Mouse (Mus musculus) hindbrain, embryonic 15.5 days (tissue): ENCODE data around the gene Ppp2r5d. TPM values are rescaled to one million over a fixed set of nuclear protein-coding genes. Genes with fewer than 3 reads are reported as not detected.

ENCODE experiments used
- ATAC-seq: fragments of 200-750 bp; cut with Nextera tagmentation; 2 replicates; pipeline ENCODE4 v1.8.0; 2017; ENCODE audit warnings: low read depth, moderate number of reproducible peaks, moderate TSS enrichment; ENCODE audit not compliant: low FRiP score
- H3K27ac ChIP-seq: fragments of 300-500 bp; sonication (generic); replicated peaks from 2 replicates; pipeline ENCODE4 v1.5.1; 2015; ENCODE audit warnings: mild to moderate bottlenecking, inconsistent platforms
- H3K27me3 ChIP-seq: fragments of 300-500 bp; sonication (generic); 2 replicates; pipeline ENCODE4 v1.6.1; 2015; ENCODE audit warnings: control low read depth, inconsistent platforms
- H3K36me3 ChIP-seq: fragments of 300-500 bp; sonication (generic); 2 replicates; pipeline ENCODE4 v1.6.1; 2015; ENCODE audit warnings: control low read depth, inconsistent platforms
- H3K4me1 ChIP-seq: fragments of 300-500 bp; sonication (generic); replicated peaks from 2 replicates; pipeline ENCODE4 v1.6.1; 2015; ENCODE audit warnings: control low read depth, inconsistent platforms
- H3K4me2 ChIP-seq: fragments of 300-500 bp; sonication (generic); 2 replicates; pipeline ENCODE4 v1.6.1; 2015; ENCODE audit warnings: moderate library complexity, mild to moderate bottlenecking, inconsistent platforms
- H3K4me3 ChIP-seq: fragments of 300-500 bp; sonication (generic); 2 replicates; pipeline ENCODE4 v1.5.1; 2015; ENCODE audit warnings: mild to moderate bottlenecking, inconsistent platforms
- H3K9ac ChIP-seq: fragments of 300-500 bp; sonication (generic); 2 replicates; pipeline ENCODE4 v1.6.1; 2015; ENCODE audit warnings: inconsistent platforms
- H3K9me3 ChIP-seq: fragments of 300-500 bp; sonication (generic); 2 replicates; pipeline ENCODE4 v1.6.1; 2016; ENCODE audit warnings: control low read depth, inconsistent platforms
- WGBS: fragments of 180-500 bp; shearing (Covaris S2); methylation state at CpG from one replicate; pipeline ENCODE4 v1.1.7; 2015; 5-methylcytosine and 5-hydroxymethylcytosine counted together
- polyA plus RNA-seq: library from polyadenylated mRNA; unstranded; fragments of >200 nt; fragmentation: Nextera tagmentation; extraction: Ambion mirVana; gene quantifications from 2 replicates; pipeline ENCODE4 v1.2.1, GENCODE M21; 2015

Gene Ppp2r5d
- polyA plus RNA-seq, 1 experiment from 2014 or later = 109 TPM

GRCm38 (mm10) chr17:46649811-46650210 is 55.1 kb downstream of the Ppp2r5d start:
- no peaks in the 10 kb centered on the region for H3K27me3 ChIP-seq
- peaks cover 50% of the 10 kb centered on the region for H3K4me1 ChIP-seq
- 31% methylated on average over 15 of the region's 15 CpGs for WGBS

GRCm38 (mm10) chr17:46648436-46648835 is 56.5 kb downstream of the Ppp2r5d start:
- no peaks in the 10 kb centered on the region for H3K9me3 ChIP-seq
- peaks cover 15% of the 10 kb centered on the region for H3K36me3 ChIP-seq
- peaks cover 58% of the 10 kb centered on the region for H3K4me1 ChIP-seq
- no peak for ATAC-seq
- no peak overlapping the region for H3K4me3 ChIP-seq
- H3K4me2 ChIP-seq = no peak overlapping the region
- H3K27me3 ChIP-seq = no peaks in the 10 kb centered on the region
- no peak overlapping the region for H3K9ac ChIP-seq
- WGBS = 93% methylated on average over 9 of the region's 9 CpGs
- no peak overlapping the region for H3K27ac ChIP-seq

More at GRCm38 (mm10) chr17:46649811-46650210, 55.1 kb downstream of the Ppp2r5d start:
- Histone ChIP-seq H3K4me2 (peak overlapping the region; percentile 90), H3K4me3 (peak overlapping the region; percentile 57), H3K27ac (peak overlapping the region; percentile 95), H3K9me3 (no peaks in the 10 kb centered on the region), H3K36me3 (peaks cover 29% of the 10 kb centered on the region), H3K9ac (peak overlapping the region; percentile 86)
- ATAC-seq = no peak

DNA sequence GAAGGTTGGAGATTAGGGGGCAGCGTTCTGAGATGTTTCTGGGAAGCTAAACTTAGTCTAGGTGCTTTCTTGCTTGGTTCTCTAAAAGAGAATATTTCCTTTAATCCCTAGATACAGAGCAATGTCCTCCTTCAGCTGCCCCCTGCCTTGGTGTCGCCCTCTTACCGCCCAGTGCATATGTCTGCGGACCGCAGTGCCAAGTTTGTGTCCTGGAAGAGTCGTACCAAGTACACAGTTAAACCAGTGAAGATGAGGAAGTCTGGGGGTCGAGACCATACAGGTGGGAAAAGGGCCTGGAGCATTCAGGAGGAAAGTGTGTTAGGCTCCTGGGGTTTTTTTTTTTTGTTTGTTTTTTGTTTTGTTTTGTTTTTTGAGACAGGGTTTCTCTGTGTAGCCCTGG is 57.6 kb downstream of the Ppp2r5d start:
- Histone ChIP-seq H3K9me3 (no peaks in the 10 kb centered on the region), H3K27me3 (no peaks in the 10 kb centered on the region), H3K4me2 (no peak overlapping the region), H3K4me3 (no peak overlapping the region), H3K27ac (no peak overlapping the region), H3K4me1 (peaks cover 48% of the 10 kb centered on the region), H3K36me3 (0 out of 2 replicates have a peak, but pooled peaks cover 4% of the 10 kb centered on the region), H3K9ac (no peak overlapping the region)
- no peak for ATAC-seq
- 93% methylated on average over 7 of the region's 7 CpGs for WGBS

GRCm38 (mm10) chr17:46646322-46646662 is 58.6 kb downstream of the Ppp2r5d start:
- no peaks in the 10 kb centered on the region for H3K27me3 ChIP-seq
- WGBS = 0% methylated on average over 19 of the region's 19 CpGs

DNA sequence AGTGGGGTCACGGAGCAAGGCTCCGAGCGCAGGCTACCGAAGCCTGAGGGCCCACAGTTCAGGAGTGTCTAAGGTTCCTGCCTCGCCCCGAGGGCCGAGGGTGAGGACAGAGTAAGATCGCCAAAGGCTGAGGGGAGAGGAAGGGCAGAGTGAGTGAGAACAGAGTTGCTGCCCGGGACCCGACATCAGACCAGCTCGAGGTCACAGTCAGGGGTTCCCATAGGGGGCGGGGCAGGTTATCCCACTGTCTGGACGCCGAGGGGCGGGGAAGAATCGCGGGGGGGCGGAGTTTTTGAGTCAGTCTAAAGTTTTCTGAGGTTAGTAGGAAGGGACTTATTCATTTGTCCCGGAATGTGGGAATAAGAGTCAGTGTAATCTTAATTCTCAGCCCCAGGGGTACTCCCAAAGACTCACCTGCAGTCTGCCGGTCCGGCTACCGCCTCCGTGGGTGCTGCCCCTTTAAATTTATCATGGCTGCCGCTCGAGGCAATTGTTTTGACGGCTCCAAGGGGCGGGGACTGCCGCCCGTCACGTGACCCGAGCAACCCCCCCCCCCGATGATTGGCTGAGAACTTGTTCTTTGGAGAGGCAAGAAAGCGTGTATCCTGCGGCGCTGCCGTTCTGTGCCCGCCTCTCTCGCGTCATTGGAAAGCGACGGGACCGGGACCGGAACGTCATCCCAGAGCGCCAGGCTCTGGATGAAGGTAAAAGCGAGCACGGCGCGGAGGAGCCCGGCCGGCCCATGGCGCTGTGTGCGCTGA is 59.2 kb downstream of the Ppp2r5d start, which contains the start of the genes Klc4 and Mrpl2:
Gene Klc4, minus strand, starts transcription at position 462 of the 761 bp plus-strand sequence.
Gene Mrpl2, plus strand, starts transcription at position 669 of the 761 bp plus-strand sequence.
- peak; percentile 71 for ATAC-seq
- Histone ChIP-seq H3K4me1 (peaks cover 33% of the 10 kb centered on the region), H3K27ac (peak within 1 kb of the TSS; percentile 93), H3K4me2 (peak within 1 kb of the TSS; percentile 80), H3K9ac (peak within 1 kb of the TSS; percentile 80), H3K4me3 (peak within 1 kb of the TSS; percentile 72), H3K9me3 (no peaks in the 10 kb centered on the region), H3K36me3 (peaks cover 7% of the 10 kb centered on the region; the same call in 1 of the 2 replicates), H3K27me3 (no peaks in the 10 kb centered on the region)
- WGBS = under 1% methylated on average over 53 of the region's 53 CpGs

More at GRCm38 (mm10) chr17:46646322-46646662, 58.6 kb downstream of the Ppp2r5d start:
- Histone ChIP-seq H3K9me3 (no peaks in the 10 kb centered on the region), H3K4me2 (peak overlapping the region; percentile 72), H3K4me3 (peak overlapping the region; percentile 72), H3K9ac (peak overlapping the region; percentile 80), H3K36me3 (0 out of 2 replicates have a peak, but pooled peaks cover 4% of the 10 kb centered on the region), H3K27ac (peak overlapping the region; percentile 93), H3K4me1 (peaks cover 38% of the 10 kb centered on the region)
- ATAC-seq = peak; percentile 23; the same call in 1 of the 2 replicates

DNA sequence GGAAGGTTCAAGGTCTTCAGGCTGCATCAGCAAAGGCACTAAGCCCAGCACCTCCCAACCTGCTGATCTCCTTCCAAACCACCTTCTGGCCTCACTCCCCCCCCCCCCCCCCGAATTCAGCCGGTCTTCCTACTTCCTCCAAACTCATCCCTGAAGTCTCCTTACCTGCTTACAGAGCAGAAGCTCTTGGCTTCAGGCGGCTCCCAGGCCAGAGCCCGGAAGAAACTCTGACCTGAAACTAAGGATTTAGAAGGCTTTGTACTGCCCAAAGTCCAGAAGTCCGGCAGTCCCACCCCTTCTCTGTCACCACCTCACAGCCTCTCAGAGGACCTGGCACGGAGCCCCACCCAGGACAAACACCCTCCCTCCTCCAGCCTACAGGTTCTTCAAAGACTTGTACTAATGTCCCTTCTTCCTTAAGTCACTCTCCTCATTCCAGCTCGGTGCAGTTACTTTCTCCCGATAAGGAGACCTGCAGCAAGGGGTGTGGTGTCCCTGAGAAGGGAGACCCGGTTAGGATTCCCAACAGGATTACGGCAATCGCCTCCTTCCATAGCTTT is 59.9 kb downstream of the Ppp2r5d start:
- H3K9ac ChIP-seq = peak overlapping the region; percentile 68
- H3K27me3 ChIP-seq = no peaks in the 10 kb centered on the region
- H3K36me3 ChIP-seq = peaks cover 14% of the 10 kb centered on the region; the same call in 1 of the 2 replicates
- peak overlapping the region; percentile 80 for H3K4me2 ChIP-seq
- H3K9me3 ChIP-seq = no peaks in the 10 kb centered on the region
- peak overlapping the region; percentile 47 for H3K27ac ChIP-seq
- H3K4me1 ChIP-seq = peaks cover 33% of the 10 kb centered on the region
- WGBS = 11% methylated on average over 11 of the region's 11 CpGs
- H3K4me3 ChIP-seq = peak overlapping the region; percentile 72
- ATAC-seq = peak; percentile 13; the same call in 1 of the 2 replicates

DNA sequence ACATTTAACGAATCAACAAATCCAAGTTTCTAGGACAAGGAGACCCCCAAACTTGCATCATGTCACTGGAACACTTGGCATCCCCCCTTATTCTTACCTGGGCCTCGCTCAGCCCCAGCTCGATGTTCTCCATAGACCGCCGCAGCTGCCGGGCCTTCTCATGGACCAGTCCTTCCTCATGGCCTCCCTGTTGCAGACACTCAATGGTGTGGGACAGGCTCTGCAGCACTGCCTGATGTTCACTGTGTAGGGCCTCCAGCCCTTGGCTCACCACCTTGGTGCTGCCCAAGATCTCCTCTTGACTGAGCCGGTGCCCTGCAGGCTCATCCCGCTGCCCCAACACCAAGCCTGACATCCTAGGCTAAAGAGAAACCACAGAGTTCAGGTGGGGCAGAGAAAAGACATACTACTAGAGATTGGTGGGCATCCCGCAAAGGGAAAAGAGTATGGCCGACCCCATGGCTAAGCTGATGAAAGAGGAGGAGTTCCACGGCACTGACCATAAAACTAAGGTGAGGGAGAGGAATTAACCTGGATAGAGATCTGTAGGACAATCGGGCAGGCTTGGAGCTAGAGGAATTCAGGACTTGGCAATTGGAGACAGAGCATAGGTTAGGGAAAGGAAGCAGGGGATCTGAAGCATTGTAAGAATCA is 60.6 kb downstream of the Ppp2r5d start:
- H3K27ac ChIP-seq = no peak overlapping the region
- no peak for ATAC-seq
- WGBS = 92% methylated on average over 12 of the region's 12 CpGs
- peaks cover 26% of the 10 kb centered on the region for H3K4me1 ChIP-seq
- peak overlapping the region; percentile 68 for H3K9ac ChIP-seq
- H3K36me3 ChIP-seq = peaks cover 20% of the 10 kb centered on the region; the same call in 1 of the 2 replicates
- H3K27me3 ChIP-seq = no peaks in the 10 kb centered on the region
- peak overlapping the region; percentile 80 for H3K4me2 ChIP-seq
- H3K4me3 ChIP-seq = peak overlapping the region; percentile 72
- no peaks in the 10 kb centered on the region for H3K9me3 ChIP-seq

- Histone ChIP-seq H3K9me3 (no peaks in the 10 kb centered on the region), H3K4me1 (peaks cover 22% of the 10 kb centered on the region), H3K27me3 (no peaks in the 10 kb centered on the region), H3K27ac (no peak overlapping the region), H3K4me3 (no peak overlapping the region), H3K4me2 (no peak overlapping the region), H3K36me3 (peaks cover 23% of the 10 kb centered on the region; the same call in 1 of the 2 replicates), H3K9ac (no peak overlapping the region)
- WGBS = 95% methylated on average over 17 of the region's 17 CpGs
- ATAC-seq = no peak
Measured at GRCm38 (mm10) chr17:46642060-46642459, 62.9 kb downstream of the Ppp2r5d start.

DNA sequence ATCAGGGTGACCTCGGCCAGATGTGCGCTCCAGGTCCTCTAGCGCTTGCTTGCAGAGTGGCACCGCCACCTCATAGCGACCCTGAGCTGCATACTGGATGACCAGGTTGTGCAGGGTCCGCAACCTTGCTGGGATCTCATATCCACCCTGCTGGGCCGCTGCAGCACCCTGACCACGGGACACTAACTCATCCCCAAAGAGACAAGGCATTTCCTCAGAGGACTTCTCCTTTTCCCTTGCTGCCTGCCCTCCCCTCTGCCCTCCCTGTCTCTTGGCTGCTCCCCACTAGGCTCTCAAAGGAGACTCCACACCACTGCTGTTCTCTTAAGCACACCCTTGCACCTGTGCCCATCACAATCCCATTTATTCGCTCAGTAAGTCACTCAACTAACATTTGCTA is 65.0 kb downstream of the Ppp2r5d start:
- Histone ChIP-seq H3K9me3 (no peaks in the 10 kb centered on the region), H3K4me1 (peaks cover 18% of the 10 kb centered on the region), H3K36me3 (peaks cover 27% of the 10 kb centered on the region; the same call in 1 of the 2 replicates), H3K4me3 (no peak overlapping the region), H3K4me2 (no peak overlapping the region), H3K27me3 (no peaks in the 10 kb centered on the region), H3K9ac (no peak overlapping the region), H3K27ac (no peak overlapping the region)
- WGBS = 87% methylated on average over 9 of the region's 9 CpGs
- no peak for ATAC-seq

- H3K9me3 ChIP-seq = no peaks in the 10 kb centered on the region
- H3K9ac ChIP-seq = no peak overlapping the region
- no peak for ATAC-seq
- H3K4me3 ChIP-seq = no peak overlapping the region
- no peak overlapping the region for H3K27ac ChIP-seq
- H3K4me2 ChIP-seq = peak overlapping the region; percentile 40
- no peaks in the 10 kb centered on the region for H3K27me3 ChIP-seq
- 18% methylated on average over 15 of the region's 15 CpGs for WGBS
- peaks cover 36% of the 10 kb centered on the region for H3K36me3 ChIP-seq
- peaks cover 8% of the 10 kb centered on the region; the same call in 1 of the 2 replicates for H3K4me1 ChIP-seq
Measured at GRCm38 (mm10) chr17:46636831-46637523, 67.9 kb downstream of the Ppp2r5d start.
